Mouse (Mus musculus): ENCODE data around the gene Tcf12.

The Tcf12 gene

DNA sequence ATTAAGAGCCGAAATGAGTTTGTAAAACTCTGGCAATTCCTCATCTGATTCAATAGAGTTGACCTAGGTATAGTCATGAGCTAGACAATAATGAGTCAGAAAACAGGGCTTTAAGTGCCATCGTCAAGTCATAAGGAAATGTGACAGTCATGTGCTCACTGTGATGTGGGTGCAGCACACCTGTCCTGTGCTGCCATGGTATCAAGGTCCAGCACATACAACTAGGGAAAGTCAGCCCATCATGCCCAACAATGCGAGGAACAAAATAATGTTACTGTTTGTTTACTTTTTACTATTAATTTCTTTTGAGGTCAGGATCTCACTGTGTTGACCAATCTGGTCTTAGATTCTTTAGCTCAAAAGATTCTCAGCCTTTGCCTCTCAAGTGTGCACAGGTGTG lies 130.6 kb downstream of the Tcf12 start:
- DNase-seq (ENCODE audit: low spot score), result no peak

DNA sequence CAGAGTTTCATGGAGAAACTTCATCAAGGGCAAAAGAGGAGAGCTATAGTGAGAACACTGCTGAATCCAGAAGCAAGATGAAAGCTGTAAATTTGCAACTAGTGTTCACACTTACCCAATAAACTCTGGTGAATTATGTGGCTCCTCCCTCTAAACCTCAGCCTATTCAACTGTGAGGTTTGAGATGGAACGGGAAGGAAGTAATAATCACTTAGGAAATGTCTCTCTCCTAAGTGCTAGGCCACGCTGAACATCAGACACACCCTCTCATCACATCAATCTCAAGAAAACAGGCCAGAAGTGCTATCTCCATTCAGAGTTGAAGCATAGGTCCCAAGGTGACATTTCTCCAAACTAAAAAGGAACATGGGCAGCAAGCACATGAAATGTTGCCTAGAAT lies 131.1 kb downstream of the Tcf12 start:
- DNase-seq (ENCODE audit: low spot score), result no peak

GRCm38 (mm10) chr9:71978886-71979285 lies 132.8 kb downstream of the Tcf12 start:
- no peak for DNase-seq (ENCODE audit: low spot score)

DNA sequence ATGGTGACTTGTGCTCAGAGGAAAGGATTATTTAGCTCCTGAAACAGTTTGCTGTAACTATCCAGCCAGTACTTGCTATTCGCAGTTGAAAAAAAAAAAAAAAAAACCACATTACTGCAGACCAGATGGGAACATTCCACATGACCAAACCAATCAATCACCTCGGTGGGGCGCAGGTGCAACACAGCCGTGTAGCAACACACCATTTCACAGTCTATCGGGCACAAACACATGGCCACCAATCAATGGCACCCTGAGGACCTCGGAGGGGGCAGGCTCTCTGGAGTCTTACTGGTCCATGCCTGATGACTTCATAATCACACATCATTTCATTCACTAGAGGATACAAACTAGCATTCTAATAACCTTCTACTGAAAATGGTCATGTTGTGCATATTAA lies 135.6 kb downstream of the Tcf12 start:
- no peak for DNase-seq (ENCODE audit: low spot score)

DNA sequence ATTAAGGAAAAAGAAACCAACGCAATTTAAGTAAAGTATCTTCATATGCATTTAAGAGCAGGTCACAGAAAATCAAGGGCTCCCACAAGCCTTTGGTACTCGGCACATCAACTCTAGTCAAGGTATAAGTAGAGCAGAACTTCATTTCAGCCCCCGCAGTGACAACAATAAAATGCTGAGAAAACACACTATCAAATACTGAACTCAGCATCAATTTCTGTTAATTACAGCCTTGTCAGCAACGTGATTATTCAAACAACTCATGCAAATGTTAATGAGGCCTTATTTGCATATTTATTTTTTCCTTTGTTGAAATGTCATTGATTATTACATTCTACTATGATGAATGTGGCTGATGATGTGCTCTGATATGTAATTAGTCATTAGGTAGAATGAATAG lies 136.5 kb downstream of the Tcf12 start:
- no peak for DNase-seq (ENCODE audit: low spot score)

DNA sequence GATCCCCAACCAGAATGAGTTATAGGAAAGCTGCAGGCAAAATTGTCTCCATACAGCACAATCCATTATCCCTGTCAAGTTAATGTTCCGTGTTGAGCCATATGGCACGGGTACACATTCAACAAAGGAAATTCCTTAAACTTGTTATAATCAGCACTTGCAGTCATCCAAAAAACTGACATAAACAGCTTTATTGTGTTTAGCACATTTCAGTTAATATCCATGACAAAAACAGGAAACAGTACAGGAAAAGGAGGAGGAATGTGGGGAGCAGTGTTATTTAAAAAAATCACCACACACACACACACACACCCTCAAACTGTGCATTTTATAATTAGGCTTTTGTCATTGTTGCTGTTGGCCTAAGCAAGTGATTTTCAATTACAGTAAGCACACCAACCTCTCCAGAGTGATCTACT lies 137.1 kb downstream of the Tcf12 start:
- no peak for DNase-seq (ENCODE audit: low spot score)

- DNase-seq (ENCODE audit: low spot score), result no peak
Measured at GRCm38 (mm10) chr9:71964039-71964438, 147.6 kb downstream of the Tcf12 start.

GRCm38 (mm10) chr9:71960026-71960396 lies 151.7 kb downstream of the Tcf12 start:
- no peak for DNase-seq (ENCODE audit: low spot score)

GRCm38 (mm10) chr9:71959259-71960025 lies 152.2 kb downstream of the Tcf12 start:
- no peak for DNase-seq (ENCODE audit: low spot score)

DNA sequence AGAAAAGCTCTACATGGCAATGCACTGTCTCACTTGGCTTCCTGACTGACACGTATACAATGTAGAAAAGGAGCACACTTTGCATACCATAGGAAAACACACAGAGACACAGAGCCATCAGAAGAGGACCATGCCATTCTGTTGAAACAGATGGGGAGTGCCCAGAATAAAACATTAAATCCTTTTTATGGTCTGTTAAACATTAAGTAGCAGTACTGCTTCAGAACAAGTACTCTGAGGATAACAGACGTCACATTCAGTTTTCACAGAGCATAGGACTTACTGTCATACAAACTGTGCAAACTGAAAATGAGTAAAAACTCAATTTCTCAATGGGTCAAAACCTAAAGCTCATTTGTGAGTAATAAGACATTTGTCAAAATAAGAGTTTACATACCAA lies 158.5 kb downstream of the Tcf12 start:
- DNase-seq (ENCODE audit: low spot score), result no peak

DNA sequence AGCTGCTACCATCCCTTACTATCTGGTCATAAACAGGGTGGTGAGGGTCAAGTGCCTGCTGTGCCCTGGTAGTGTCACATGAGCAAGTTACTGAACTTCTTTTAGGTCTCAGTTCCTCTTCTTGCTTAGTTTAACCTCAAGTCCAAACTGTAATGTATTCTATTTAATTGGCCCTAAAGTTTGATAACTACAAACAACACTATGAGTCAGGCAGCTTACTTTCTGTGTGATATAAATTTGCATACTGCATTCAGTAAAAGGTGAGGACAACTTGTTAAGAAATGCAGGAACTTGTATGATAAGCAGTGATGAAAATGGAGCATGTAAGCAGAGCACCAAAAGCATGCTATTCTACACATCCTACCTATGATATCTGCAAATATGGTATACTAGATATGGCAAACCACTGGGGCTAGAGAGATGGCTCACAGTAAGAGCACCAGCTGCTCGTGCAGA lies 159.0 kb downstream of the Tcf12 start:
- no peak for DNase-seq (ENCODE audit: low spot score)

GRCm38 (mm10) chr9:71951926-71952325 lies 159.7 kb downstream of the Tcf12 start:
- DNase-seq (ENCODE audit: low spot score), result no peak

- DNase-seq (ENCODE audit: low spot score), result no peak
Measured at GRCm38 (mm10) chr9:71951341-71951740, 160.3 kb downstream of the Tcf12 start.

GRCm38 (mm10) chr9:71944801-71945200 lies 166.9 kb downstream of the Tcf12 start:
- DNase-seq (ENCODE audit: low spot score), result no peak

DNA sequence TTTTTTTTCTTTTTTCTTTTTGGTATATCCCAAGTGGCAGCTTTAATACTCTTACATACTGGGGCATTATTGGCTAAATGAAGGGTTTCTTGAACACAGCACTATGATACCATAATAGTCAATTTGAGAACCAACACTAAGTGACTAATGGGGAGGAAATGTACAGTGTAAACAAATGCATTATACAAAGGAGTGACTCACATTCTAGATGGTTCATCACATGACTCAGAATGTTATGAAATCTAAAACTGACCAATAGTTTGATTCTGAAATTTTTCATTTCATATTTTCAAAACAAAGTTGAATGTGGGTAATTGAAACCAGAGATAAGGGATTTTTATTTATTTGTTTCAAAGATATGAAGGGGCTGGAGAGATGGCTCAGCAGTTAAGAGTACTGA lies 169.2 kb downstream of the Tcf12 start:
- no peak for DNase-seq (ENCODE audit: low spot score)

- no peak for DNase-seq (ENCODE audit: low spot score)
Measured at GRCm38 (mm10) chr9:71940016-71940415, 171.7 kb downstream of the Tcf12 start.

DNA sequence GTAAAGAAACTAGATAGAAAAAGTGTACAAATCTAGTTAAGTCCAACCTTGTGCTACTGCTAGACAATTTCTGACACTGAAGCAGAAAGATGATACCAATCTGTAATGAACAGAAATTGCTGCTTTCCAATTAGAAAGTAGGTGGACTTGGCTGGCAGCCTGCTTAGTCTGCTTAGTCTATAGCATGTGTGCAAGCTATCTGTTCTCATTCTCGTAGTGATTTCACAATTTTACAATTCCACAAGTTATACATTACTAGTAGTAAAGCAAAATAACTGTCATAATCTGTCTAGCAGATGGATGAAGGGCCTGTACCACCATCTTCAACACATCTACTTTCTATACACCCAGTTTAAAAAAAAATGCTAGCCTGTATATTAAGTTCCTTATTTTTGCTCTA lies 175.5 kb downstream of the Tcf12 start:
- DNase-seq (ENCODE audit: low spot score), result no peak

DNA sequence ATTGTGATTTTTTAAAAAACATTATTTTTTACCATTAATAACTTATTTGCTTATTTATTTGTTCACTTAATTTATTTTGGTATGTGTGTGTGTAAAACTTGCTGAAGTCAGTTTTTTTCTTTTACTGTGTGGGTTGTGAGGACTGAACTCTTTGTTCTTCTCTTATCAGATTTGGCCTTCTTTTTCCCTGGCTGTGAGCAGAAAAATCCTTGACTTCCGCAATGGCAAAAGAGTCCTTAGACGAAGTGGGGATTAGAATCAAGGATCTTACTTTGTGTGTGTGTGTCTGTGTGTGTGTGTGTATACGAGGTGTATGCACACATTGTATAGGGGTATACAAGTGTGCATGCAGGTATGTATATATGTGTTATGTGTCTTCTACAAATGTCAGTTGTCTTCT lies 176.8 kb downstream of the Tcf12 start:
- no peak for DNase-seq (ENCODE audit: low spot score)

GRCm38 (mm10) chr9:71931965-71932364 lies 179.7 kb downstream of the Tcf12 start:
- no peak for DNase-seq (ENCODE audit: low spot score)

GRCm38 (mm10) chr9:71931358-71931715 lies 180.3 kb downstream of the Tcf12 start:
- no peak for DNase-seq (ENCODE audit: low spot score)

GRCm38 (mm10) chr9:71930431-71931357 lies 181.0 kb downstream of the Tcf12 start:
- DNase-seq (ENCODE audit: low spot score), result no peak

DNA sequence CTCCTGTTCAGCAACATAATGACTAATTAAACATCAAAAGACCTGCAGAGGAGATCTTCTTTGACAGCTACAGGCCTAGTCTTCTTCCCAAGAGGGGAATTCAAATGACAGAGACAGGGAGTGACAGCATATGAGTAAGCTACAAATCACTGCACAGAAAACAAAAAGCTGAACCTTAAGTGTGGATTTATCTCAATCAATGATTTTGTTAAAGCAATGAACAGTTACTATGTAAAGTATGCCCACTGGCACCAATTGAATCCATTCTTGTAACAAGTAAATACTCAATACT lies 195.1 kb downstream of the Tcf12 start:
- DNase-seq (ENCODE audit: low spot score), result no peak

DNA sequence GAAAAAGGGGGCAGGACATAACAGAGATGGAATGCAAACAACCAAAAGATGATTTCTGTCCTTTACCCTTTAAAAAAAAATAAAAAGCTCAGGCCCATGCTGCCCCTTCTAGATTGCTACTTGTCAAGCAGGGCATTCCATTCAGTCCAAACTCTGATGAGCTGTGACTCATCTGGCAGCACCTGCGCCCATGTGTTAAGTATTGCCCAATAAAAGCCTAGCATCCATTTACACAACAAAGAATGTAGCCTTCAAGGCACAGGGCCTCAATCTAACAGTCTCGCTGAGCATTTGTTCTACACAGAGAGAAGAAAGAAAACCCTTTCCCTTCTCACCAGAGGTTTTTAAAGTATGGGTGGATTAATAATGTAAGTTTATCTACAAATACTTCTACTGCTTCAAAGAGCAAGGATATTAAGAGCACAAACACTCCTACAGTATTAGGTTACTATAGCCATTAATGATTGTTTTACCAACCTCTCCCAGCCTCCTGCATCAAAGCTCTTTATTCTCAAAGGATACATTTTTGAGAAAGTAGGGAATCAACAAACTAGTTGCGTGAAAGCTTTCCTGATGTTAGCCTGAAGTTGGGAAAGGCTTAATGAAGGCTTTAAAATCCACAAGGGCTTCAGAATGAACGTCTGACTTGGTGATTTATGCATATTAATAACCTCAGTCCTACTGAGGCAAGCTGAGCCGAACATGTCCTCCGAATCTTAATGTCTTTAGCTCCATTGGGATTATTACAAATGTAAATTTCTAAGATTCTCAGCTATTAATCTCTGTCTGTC lies 195.6 kb downstream of the Tcf12 start:
- no peak for DNase-seq (ENCODE audit: low spot score)

All from spleen, adult 12 weeks (tissue).